Mouse (Mus musculus) MEL (cell line): ENCODE data around the gene Grap. TPM values are rescaled to one million over a fixed set of nuclear protein-coding genes. Genes with fewer than 3 reads are reported as not detected.

Experiments
- DNase-seq: peaks from one replicate; pipeline ENCODE4 v3.0.0; 2011; ENCODE audit warnings: low read depth, low spot score
- H3K27ac ChIP-seq: 2 replicates; pipeline ENCODE4 v1.5.1; 2012; ENCODE audit warnings: low read depth, mild to moderate bottlenecking, control low read depth, low read length, moderate library complexity; ENCODE audit not compliant: control insufficient read depth
- H3K27me3 ChIP-seq, 2 experiments: fragments of 150-350 bp in 1 of 2; sonication (generic) in 1 of 2; 2 replicates each; pipeline ENCODE4 v1.6.1; 2012; ENCODE audit warnings: low read length in 2 of 2, mild to moderate bottlenecking in 2 of 2, improper control_type of control experiment in 1 of 2, moderate library complexity in 1 of 2; ENCODE audit not compliant: insufficient read depth in 2 of 2, control insufficient read depth in 1 of 2
- H3K36me3 ChIP-seq, 2 experiments: 2 replicates each; pipeline ENCODE4 v1.6.1; 2012 to 2014; ENCODE audit warnings: low read length in 2 of 2, improper control_type of control experiment in 1 of 2, inconsistent platforms in 1 of 2, mild to moderate bottlenecking in 1 of 2; ENCODE audit not compliant: insufficient read depth in 2 of 2, control insufficient read depth in 1 of 2
- H3K4me1 ChIP-seq, 2 experiments: fragments of 150-350 bp in 1 of 2; sonication (generic) in 1 of 2; 2 replicates each; pipeline ENCODE4 v1.6.1; 2012; ENCODE audit warnings: low read length in 2 of 2, improper control_type of control experiment in 1 of 2, mild to moderate bottlenecking in 1 of 2; ENCODE audit not compliant: insufficient read depth in 2 of 2, control insufficient read depth in 1 of 2
- H3K4me3 ChIP-seq, 2 experiments: fragments of 150-350 bp in 1 of 2; sonication (generic) in 1 of 2; 2 replicates each; pipeline ENCODE4 v1.5.1; 2012; ENCODE audit warnings: low read depth in 2 of 2, low read length in 2 of 2, mild to moderate bottlenecking in 2 of 2, moderate library complexity in 2 of 2, control low read depth in 1 of 2, improper control_type of control experiment in 1 of 2; ENCODE audit not compliant: control insufficient read depth in 1 of 2, insufficient read depth in 1 of 2
- H3K79me2 ChIP-seq: 2 replicates; pipeline ENCODE4 v1.6.1; 2012; ENCODE audit warnings: mild to moderate bottlenecking, low read length, moderate library complexity; ENCODE audit not compliant: control insufficient read depth, poor library complexity, insufficient read depth
- H3K9ac ChIP-seq: 2 replicates; pipeline ENCODE4 v1.6.1; 2012; ENCODE audit warnings: low read depth, mild to moderate bottlenecking, control low read depth, low read length, moderate library complexity; ENCODE audit not compliant: control insufficient read depth, poor library complexity, severe bottlenecking
- H3K9me3 ChIP-seq: fragments of 150-350 bp; sonication (generic); replicated peaks from 2 replicates; pipeline ENCODE4 v1.6.1; 2012; ENCODE audit warnings: mild to moderate bottlenecking, low read length, improper control_type of control experiment, moderate library complexity; ENCODE audit not compliant: insufficient read depth
- CHD1 ChIP-seq: IDR thresholded peaks from 2 replicates; pipeline ENCODE4 v1.6.1; 2012; ENCODE audit warnings: low read depth, mild to moderate bottlenecking, inconsistent platforms, low read length, improper control_type of control experiment
- CHD2 ChIP-seq: IDR thresholded peaks from 2 replicates; pipeline ENCODE4 v1.6.1; 2011; ENCODE audit warnings: low read length, improper control_type of control experiment
- ETS1 ChIP-seq: IDR thresholded peaks from 2 replicates; pipeline ENCODE4 v1.6.1; 2012; ENCODE audit warnings: low read depth, mild to moderate bottlenecking, inconsistent platforms, low read length, improper control_type of control experiment, moderate library complexity
- GABPA ChIP-seq: IDR thresholded peaks from 2 replicates; pipeline ENCODE4 v1.6.1; 2012; ENCODE audit warnings: low read depth, mild to moderate bottlenecking, inconsistent platforms, low read length, improper control_type of control experiment, moderate library complexity
- GATA1 ChIP-seq: IDR thresholded peaks from 2 replicates; pipeline ENCODE4 v1.6.1; 2011; ENCODE audit warnings: low read depth, low read length, improper control_type of control experiment
- JUND ChIP-seq: IDR thresholded peaks from 2 replicates; pipeline ENCODE4 v1.6.1; 2011; ENCODE audit warnings: low read depth, mild to moderate bottlenecking, improper control_type of control experiment, low read length
- KAT2A ChIP-seq: conservative IDR thresholded peaks from 2 replicates; pipeline ENCODE4 v1.6.1; 2012; ENCODE audit warnings: low read depth, low read length, improper control_type of control experiment, inconsistent platforms
- MAZ ChIP-seq: IDR thresholded peaks from 2 replicates; pipeline ENCODE4 v1.6.1; 2012; ENCODE audit warnings: low read depth, mild to moderate bottlenecking, inconsistent platforms, low read length, improper control_type of control experiment
- MYC ChIP-seq: IDR thresholded peaks from 2 replicates; pipeline ENCODE4 v1.6.1; 2011; ENCODE audit warnings: low read depth, mild to moderate bottlenecking, low read length, improper control_type of control experiment, moderate library complexity
- NELFE ChIP-seq: IDR thresholded peaks from 2 replicates; pipeline ENCODE4 v1.6.1; 2011; ENCODE audit warnings: low read depth, low read length, improper control_type of control experiment
- POLR2A ChIP-seq, 2 experiments: IDR thresholded peaks; 2 replicates each; pipeline ENCODE4 v1.6.1; 2011 to 2012; ENCODE audit warnings: low read length in 2 of 2, mild to moderate bottlenecking in 2 of 2, control low read depth in 1 of 2, improper control_type of control experiment in 1 of 2, low read depth in 1 of 2, moderate library complexity in 1 of 2; ENCODE audit not compliant: control insufficient read depth in 1 of 2, insufficient read depth in 1 of 2, poor library complexity in 1 of 2
- POLR2AphosphoS2 ChIP-seq: IDR thresholded peaks from 2 replicates; pipeline ENCODE4 v1.6.1; 2011; ENCODE audit warnings: low read length, improper control_type of control experiment
- TAL1 ChIP-seq: IDR thresholded peaks from 2 replicates; pipeline ENCODE4 v1.6.1; 2012; ENCODE audit warnings: mild to moderate bottlenecking, inconsistent platforms, low read length, moderate library complexity, mixed read lengths
- TBP ChIP-seq: IDR thresholded peaks from 2 replicates; pipeline ENCODE4 v1.8.0; 2011; ENCODE audit warnings: low read depth, low read length, improper control_type of control experiment
- TCF12 ChIP-seq: IDR thresholded peaks from 2 replicates; pipeline ENCODE4 v1.6.1; 2014; ENCODE audit warnings: low read depth, mild to moderate bottlenecking, inconsistent platforms, low read length, improper control_type of control experiment, moderate library complexity
- UBTF ChIP-seq: IDR thresholded peaks from 2 replicates; pipeline ENCODE4 v1.6.1; 2012; ENCODE audit warnings: low read depth, mild to moderate bottlenecking, inconsistent platforms, low read length, improper control_type of control experiment, moderate library complexity, borderline replicate concordance; ENCODE audit not compliant: insufficient read depth
- USF1 ChIP-seq: IDR thresholded peaks from 2 replicates; pipeline ENCODE4 v1.6.1; 2014; ENCODE audit warnings: low read depth, mild to moderate bottlenecking, inconsistent platforms, low read length, improper control_type of control experiment, moderate library complexity
- ZMIZ1 ChIP-seq: IDR thresholded peaks from 2 replicates; pipeline ENCODE4 v1.6.1; 2012; ENCODE audit warnings: low read depth, mild to moderate bottlenecking, inconsistent platforms, low read length, improper control_type of control experiment, moderate library complexity
- ZNF384 ChIP-seq: IDR thresholded peaks from 2 replicates; pipeline ENCODE4 v1.6.1; 2012; ENCODE audit warnings: low read depth, mild to moderate bottlenecking, inconsistent platforms, low read length, improper control_type of control experiment
- polyA plus RNA-seq, 2 experiments: library from polyadenylated mRNA; stranded (reverse) in 1 of 2; unstranded in 1 of 2; fragments of >175 nt in 1 of 2; fragments of >200 nt in 1 of 2; gene quantifications; 2 replicates each; pipeline versions ENCODE4 v1.2.1 to v1.2.4; 2012; ENCODE audit warnings: low replicate concordance in 2 of 2, low read depth in 1 of 2; ENCODE audit not compliant: insufficient read length in 2 of 2, insufficient read depth in 1 of 2, missing spikeins in 1 of 2
- total RNA-seq: library from RNA; depleted of rRNA; stranded (reverse); fragments of 300-350 nt; gene quantifications from 2 replicates; pipeline ENCODE4 v1.2.3, GENCODE M21; 2012

Gene Grap
- total and polyA plus RNA-seq, 3 experiments: 1.8 to 2.3 TPM; not detected in 1

DNA sequence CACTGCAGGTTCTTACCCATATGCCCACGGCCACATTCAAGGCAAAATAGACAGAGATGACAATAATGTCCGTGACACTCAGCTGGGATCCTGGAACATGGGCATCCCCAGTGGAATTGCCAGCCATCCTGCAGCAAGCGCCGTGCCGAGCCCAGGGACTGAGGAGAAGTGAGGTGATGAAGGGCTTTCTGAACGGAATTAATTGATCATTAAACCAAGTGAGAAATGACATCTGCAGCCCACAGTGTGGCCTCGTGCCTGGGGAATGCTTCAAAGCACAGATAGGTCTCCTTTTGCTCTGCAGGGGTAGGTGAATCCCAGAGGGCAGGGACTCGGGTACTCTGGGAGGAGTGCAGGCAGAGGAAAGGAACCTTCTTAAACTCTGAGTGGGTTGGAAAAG is 66.8 kb downstream of the Grap start:
- Histone ChIP-seq H3K27me3 (no peaks in the 10 kb centered on the region), H3K27ac (no peak overlapping the region), H3K4me1 (0 out of 4 replicates have a peak, but pooled peaks cover 0 to 4% of the 10 kb centered on the region in 2 experiments), H3K4me3 (no peak overlapping the region), H3K79me2 (no peaks in the 10 kb centered on the region), H3K36me3 (no peaks in the 10 kb centered on the region), H3K9me3 (no peaks in the 10 kb centered on the region), H3K9ac (no peak overlapping the region)
- TF ChIP-seq NELFE (no peak), MAZ (no peak), KAT2A (no peak), GABPA (no peak), CHD2 (no peak), TAL1 (no peak), POLR2A (IDR thresholded peaks at IDR 0.05; ENCODE audit: control insufficient read depth in 1 of 2, insufficient read depth in 1 of 2, low read depth in 1 of 2, low read length in 2 of 2, poor library complexity in 1 of 2) (no peak), ZMIZ1 (no peak), UBTF (no peak), TCF12 (no peak), JUND (no peak)
- no peak for DNase-seq

- Histone ChIP-seq H3K36me3 (no peaks in the 10 kb centered on the region), H3K4me1 (no peaks in the 10 kb centered on the region), H3K27me3 (no peaks in the 10 kb centered on the region), H3K79me2 (no peaks in the 10 kb centered on the region), H3K9ac (no peak within 1 kb of the TSS), H3K9me3 (no peaks in the 10 kb centered on the region), H3K27ac (no peak within 1 kb of the TSS), H3K4me3 (no peak within 1 kb of the TSS)
- DNase-seq: no peak
- TF ChIP-seq GABPA: no peak
- TF ChIP-seq USF1: no peak
- TF ChIP-seq POLR2AphosphoS2: no peak
- TF ChIP-seq KAT2A: no peak
- TF ChIP-seq GATA1: no peak
- TF ChIP-seq ZNF384: no peak
- no peak for TF ChIP-seq MYC
- TF ChIP-seq TBP: no peak
- TF ChIP-seq POLR2A (IDR thresholded peaks at IDR 0.05; ENCODE audit: control insufficient read depth in 1 of 2, insufficient read depth in 1 of 2, low read depth in 1 of 2, low read length in 2 of 2, poor library complexity in 1 of 2): no peak
- no peak for TF ChIP-seq CHD1
- no peak for TF ChIP-seq ETS1
Observed at GRCm38 (mm10) chr11:61720636-61721035, 67.6 kb downstream of the Grap start, which contains the start of gene Slc5a10. Gene Slc5a10 (minus strand): TSS chr11:61720826.
